Mouse (Mus musculus) retina, adult 2 months (tissue): Measurements from ENCODE around the gene Ap2a1.

Source experiments
- DNase-seq: peaks from one replicate; pipeline ENCODE4 v3.0.0-alpha.2; 2012; ENCODE audit warnings: low read depth, low spot score

Gene Ap2a1

DNA sequence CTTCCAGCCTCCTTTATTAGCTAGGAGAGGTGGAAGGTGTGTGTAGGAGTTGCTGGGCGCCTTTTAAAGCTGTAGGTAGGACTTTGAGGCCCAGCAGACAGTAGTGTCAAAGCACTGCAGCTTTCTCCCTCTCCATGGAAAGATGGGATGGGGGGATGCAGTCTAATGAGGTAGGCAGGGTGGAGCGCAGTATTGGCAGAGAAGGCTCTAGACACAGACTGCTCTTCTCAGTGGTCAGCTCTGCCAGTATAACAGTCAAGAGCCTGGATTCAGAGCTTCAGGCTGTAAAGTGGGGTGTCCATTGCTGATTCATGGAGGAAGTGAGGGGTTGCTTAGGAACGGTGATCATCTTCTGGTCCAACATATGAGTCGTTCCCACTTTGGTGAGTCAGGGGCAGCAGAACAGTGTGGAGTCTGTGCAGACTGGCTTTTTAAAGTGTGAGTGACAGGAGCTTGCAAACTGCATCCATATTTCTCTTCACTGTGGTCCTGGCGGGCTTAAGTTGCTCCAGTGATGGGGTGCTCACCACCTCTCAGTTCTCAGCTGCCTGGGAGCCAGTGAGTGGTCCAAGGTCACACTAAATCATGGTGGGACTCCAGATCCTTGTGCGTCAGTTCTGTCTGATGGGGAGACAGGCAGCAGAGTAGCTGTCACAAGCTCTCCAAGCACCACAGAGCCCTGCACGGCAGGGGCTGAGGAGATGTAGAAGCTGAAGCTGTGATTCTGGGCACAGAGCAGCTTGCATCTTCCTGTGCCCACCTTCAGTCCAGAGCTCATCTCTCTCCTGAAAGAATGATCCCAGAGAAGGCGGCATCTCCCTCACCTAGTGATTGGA is 78.3 kb downstream of the Ap2a1 start:
- no peak for DNase-seq
